Mouse (Mus musculus) gastrocnemius, postnatal 36 days (tissue): ENCODE measurements around the gene Rab39. TPM values are rescaled to one million over a fixed set of nuclear protein-coding genes. Genes with fewer than 3 reads are reported as not detected.

Source experiments
- total RNA-seq, 2 experiments: library from RNA; stranded (reverse); gene quantifications; 2 replicates each; pipeline ENCODE4 v1.2.3; 2021

Gene Rab39
- total RNA-seq, 2 experiments from 2014 or later: not detected

Other genes starting within 250 kb of the Rab39 start
- gene Atm, start 169.5 kb downstream of the Rab39 start, total RNA-seq: 1 to 10 TPM; 6.2 to 8.0 TPM
- 1 to 10 TPM; 3.3 to 5.7 TPM for gene Npat, start 169.2 kb downstream of the Rab39 start, total RNA-seq
- gene Acat1, start 95.8 kb downstream of the Rab39 start, total RNA-seq: 100 to 1,000 TPM in 1 of 2 experiments, 10 to 100 TPM in 1; 95.2 to 122 TPM
- gene Cul5, start 36.2 kb downstream of the Rab39 start, total RNA-seq: 10 to 100 TPM; 61.5 to 71.1 TPM
- gene Slc35f2, start 65.3 kb upstream of the Rab39 start, total RNA-seq: not detected
- 1 to 10 TPM in 1 of 2 experiments, not detected in 1; 2.7 TPM for gene Sln, start 143.9 kb upstream of the Rab39 start, total RNA-seq